Mouse (Mus musculus) heart, embryonic 10.5 days (tissue): ENCODE measurements around the gene Olfr730. TPM values are rescaled to one million over a fixed set of nuclear protein-coding genes. Genes with fewer than 3 reads are reported as not detected.

Source experiments
- DNase-seq: peaks from one replicate; pipeline ENCODE4 v3.0.0-alpha.2; 2017; ENCODE audit warnings: low spot score
- H3K27ac ChIP-seq: fragments of 300-500 bp; sonication (generic); 2 replicates; pipeline ENCODE4 v1.5.1; 2016; ENCODE audit warnings: mild to moderate bottlenecking
- H3K27me3 ChIP-seq: fragments of 300-500 bp; sonication (generic); 2 replicates; pipeline ENCODE4 v1.6.1; 2016; ENCODE audit warnings: mild to moderate bottlenecking; ENCODE audit not compliant: poor library complexity, insufficient read depth, severe bottlenecking
- H3K36me3 ChIP-seq: fragments of 300-500 bp; sonication (generic); 2 replicates; pipeline ENCODE4 v1.6.1; 2016; ENCODE audit warnings: mild to moderate bottlenecking, moderate library complexity
- H3K4me1 ChIP-seq: fragments of 300-500 bp; sonication (generic); 2 replicates; pipeline ENCODE4 v1.6.1; 2016; ENCODE audit warnings: mild to moderate bottlenecking
- H3K4me3 ChIP-seq: fragments of 300-500 bp; sonication (generic); 2 replicates; pipeline ENCODE4 v1.5.1; 2016; ENCODE audit warnings: mild to moderate bottlenecking, moderate library complexity
- H3K9me3 ChIP-seq: fragments of 300-500 bp; sonication (generic); 2 replicates; pipeline ENCODE4 v1.6.1; 2016; ENCODE audit warnings: mild to moderate bottlenecking, moderate library complexity
- WGBS: fragments of 180-500 bp; shearing (Covaris S2); methylation state at CpG from one replicate; pipeline ENCODE4 v1.1.7; 2016; 5-methylcytosine and 5-hydroxymethylcytosine counted together
- polyA plus RNA-seq: library from polyadenylated mRNA; unstranded; fragments of >200 nt; fragmentation: Nextera tagmentation; extraction: Ambion mirVana; gene quantifications from 2 replicates; pipeline ENCODE4 v1.2.1, GENCODE M21; 2016

Gene Olfr730
- not detected in 2 replicates for polyA plus RNA-seq

DNA sequence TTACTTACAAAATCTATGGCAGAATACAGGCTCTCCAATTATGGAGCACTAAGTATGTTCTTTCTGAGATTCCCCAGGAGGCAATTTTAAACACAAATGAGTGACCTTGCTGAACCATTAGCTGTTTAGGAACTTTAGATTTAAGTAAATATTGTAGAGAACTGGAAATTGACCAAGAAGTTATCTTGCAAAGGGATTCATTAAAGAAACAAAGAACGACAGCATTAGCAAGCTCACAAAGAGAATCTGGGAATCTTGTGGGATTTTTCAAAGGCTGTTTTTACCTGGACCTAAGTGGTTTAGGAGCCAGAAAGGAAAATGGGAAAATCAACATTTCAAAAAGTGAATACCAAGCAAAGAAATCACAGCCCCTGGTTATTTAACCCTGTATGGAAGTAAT, at the start of gene Olfr730:
Gene Olfr730, minus strand, starts transcription at position 101 of the 400 bp plus-strand sequence.
- no peaks in the 10 kb centered on the region for H3K9me3 ChIP-seq
- WGBS: 45% methylated on average over 1 of the region's 1 CpGs
- H3K4me1 ChIP-seq: no peaks in the 10 kb centered on the region
- H3K36me3 ChIP-seq: no peaks in the 10 kb centered on the region
- H3K27ac ChIP-seq: no peak within 1 kb of the TSS
- no peak for DNase-seq
- H3K27me3 ChIP-seq: no peaks in the 10 kb centered on the region
- no peak within 1 kb of the TSS for H3K4me3 ChIP-seq

DNA sequence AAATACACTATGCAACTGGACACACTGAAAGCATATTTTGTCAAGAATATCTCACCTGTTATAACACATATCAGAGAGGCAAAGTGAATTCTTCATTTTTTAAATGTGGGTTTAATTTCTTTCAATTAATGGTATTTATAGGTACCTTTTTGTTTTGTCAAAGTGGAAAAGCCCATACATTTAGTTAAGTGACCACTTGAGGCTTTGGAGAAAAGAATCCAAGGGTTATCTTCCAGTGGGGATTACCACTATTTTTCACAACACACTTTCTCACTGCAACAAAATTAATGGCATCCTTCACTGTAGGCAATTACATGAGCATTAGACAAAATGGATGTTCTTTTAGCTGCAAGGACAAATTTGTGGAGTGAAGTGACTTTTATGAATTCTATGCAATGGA, 35.2 kb downstream of the Olfr730 start, which contains the start of gene Olfr729:
Gene Olfr729, minus strand, starts transcription at position 101 of the 400 bp plus-strand sequence.
- Histone ChIP-seq H3K27me3 (no peaks in the 10 kb centered on the region), H3K4me3 (no peak within 1 kb of the TSS), H3K36me3 (no peaks in the 10 kb centered on the region), H3K4me1 (no peaks in the 10 kb centered on the region), H3K27ac (no peak within 1 kb of the TSS), H3K9me3 (no peaks in the 10 kb centered on the region)
- DNase-seq: no peak

DNA sequence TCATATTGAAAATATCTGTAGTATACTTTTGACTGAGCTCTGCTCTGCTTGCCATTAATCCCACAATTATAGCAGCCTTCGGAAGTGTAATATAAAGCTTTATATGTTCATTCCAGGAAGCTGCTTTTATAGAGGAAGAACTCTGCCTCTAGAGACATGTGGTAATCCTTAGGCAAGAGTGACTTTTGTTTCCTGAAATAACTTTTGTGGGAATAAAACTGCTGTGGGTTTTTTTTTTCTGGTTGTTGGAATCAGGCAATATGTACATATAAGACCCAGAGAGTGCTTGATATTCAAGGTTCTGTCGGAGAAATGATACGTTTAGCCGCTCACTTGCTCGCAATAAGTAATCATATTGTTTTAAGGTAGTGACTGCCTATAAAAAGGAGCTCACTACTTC, 45.4 kb downstream of the Olfr730 start, which contains the start of gene Olfr728:
Gene Olfr728, minus strand, starts transcription at position 101 of the 400 bp plus-strand sequence.
- Histone ChIP-seq H3K27me3 (no peaks in the 10 kb centered on the region), H3K27ac (no peak within 1 kb of the TSS), H3K4me3 (no peak within 1 kb of the TSS), H3K4me1 (no peaks in the 10 kb centered on the region), H3K36me3 (no peaks in the 10 kb centered on the region), H3K9me3 (no peaks in the 10 kb centered on the region)
- no peak for DNase-seq
- WGBS: 92% methylated on average over 5 of the region's 5 CpGs

Other genes with a start within 250 kb of the Olfr730 start
- gene Olfr724, start 224.9 kb downstream of the Olfr730 start, polyA plus RNA-seq: not detected in 2 replicates
- gene Olfr725, start 147.8 kb downstream of the Olfr730 start, polyA plus RNA-seq: not detected in 2 replicates
- gene Olfr726, start 97.2 kb downstream of the Olfr730 start, polyA plus RNA-seq: not detected in 2 replicates
- not detected in 2 replicates for gene Olfr727, start 65.0 kb downstream of the Olfr730 start, polyA plus RNA-seq
- gene Olfr728, start 45.5 kb downstream of the Olfr730 start, polyA plus RNA-seq: not detected in 2 replicates
- gene Olfr729, start 35.3 kb downstream of the Olfr730 start, polyA plus RNA-seq: not detected in 2 replicates
- not detected in 2 replicates for gene Olfr731, start 53.7 kb upstream of the Olfr730 start, polyA plus RNA-seq
- gene Olfr732, start 96.0 kb upstream of the Olfr730 start, polyA plus RNA-seq: not detected in 2 replicates
- not detected in 2 replicates for gene Olfr733, start 113.3 kb upstream of the Olfr730 start, polyA plus RNA-seq
- not detected in 2 replicates for gene Olfr734, start 138.6 kb upstream of the Olfr730 start, polyA plus RNA-seq
- not detected in 2 replicates for gene Olfr735, start 160.7 kb upstream of the Olfr730 start, polyA plus RNA-seq
- not detected in 2 replicates for gene Tlr11, start 169.7 kb upstream of the Olfr730 start, polyA plus RNA-seq
- gene Olfr736, start 193.0 kb upstream of the Olfr730 start, polyA plus RNA-seq: not detected in 2 replicates
- not detected in 2 replicates for gene Olfr738, start 219.4 kb upstream of the Olfr730 start, polyA plus RNA-seq
- gene Olfr739, start 230.4 kb upstream of the Olfr730 start, polyA plus RNA-seq: not detected in 2 replicates